Mouse (Mus musculus): ENCODE measurements around the gene Ccdc60. TPM values are rescaled to one million over a fixed set of nuclear protein-coding genes. Genes with fewer than 3 reads are reported as not detected.
"Not testable (repeated sequence)": the region's sequence is repeated elsewhere in the genome, so short reads cannot be mapped to it uniquely, and the experiment has no call there.

The Ccdc60 gene
- 0.23 and 0.29 TPM in 2 replicates for polyA plus RNA-seq (2012; rRNA removed)

DNA sequence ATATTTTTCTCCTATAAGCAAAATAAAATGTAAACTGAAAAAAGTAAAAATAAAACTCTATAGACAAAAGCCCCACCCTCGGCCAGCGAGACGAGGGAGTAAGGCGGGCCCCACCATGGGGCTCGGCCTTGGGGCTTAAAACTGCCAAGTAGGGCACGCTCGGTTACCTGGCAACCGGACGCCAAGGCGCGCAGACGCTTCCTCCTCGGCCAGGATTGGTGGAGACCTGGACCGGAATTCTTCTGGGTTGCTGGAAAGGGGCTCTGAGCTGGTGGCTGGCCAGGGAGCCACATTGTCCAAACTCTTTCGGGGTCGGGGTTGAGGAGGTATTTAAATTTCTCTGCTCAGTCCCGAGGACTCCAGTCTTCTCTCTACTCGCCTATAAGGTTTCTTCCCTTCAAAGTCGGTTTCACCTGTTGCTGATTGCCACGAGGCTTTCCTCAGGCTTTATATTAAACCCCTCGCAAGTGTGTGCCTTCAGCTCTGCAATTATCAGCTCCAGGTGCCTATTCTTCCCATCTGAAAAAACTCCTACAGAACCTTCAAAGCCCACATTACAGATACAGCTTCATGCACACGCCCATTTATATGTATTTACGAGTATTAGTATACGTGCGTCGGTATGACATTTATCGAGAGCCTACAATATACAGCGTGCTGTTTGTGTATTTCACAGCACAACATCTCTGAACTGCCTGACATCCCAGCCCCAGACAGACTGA lies at the start of gene Ccdc60:
Gene Ccdc60 (minus strand): TSS at position 137 of the 722 bp plus-strand sequence.
- no peak within 1 kb of the TSS for H3K4me3 ChIP-seq (ENCODE audit: insufficient read depth, low read length)
- no peak for TF ChIP-seq POLR2A (IDR thresholded peaks at IDR 0.05; ENCODE audit: extremely low read depth, insufficient read depth, low read length)

DNA sequence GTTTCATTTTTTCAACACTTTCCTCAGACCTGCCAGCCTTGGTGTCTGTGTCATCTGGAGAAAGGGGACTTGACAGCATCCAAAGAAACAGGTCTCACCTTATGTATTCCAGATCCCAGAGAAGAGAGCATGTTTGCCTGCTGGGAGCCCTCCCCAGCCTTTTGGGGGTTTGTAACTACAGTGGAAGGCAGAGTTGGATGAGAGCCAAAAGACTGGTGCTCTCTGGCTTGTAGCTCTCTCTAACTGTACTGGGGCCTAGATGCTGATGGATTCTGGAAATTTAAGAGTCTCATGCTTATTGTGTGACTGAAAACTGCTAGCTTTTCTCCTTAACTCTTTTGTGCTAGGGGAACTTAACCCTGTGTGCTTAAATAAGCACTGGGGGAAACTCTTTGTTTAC lies 47.4 kb upstream of the Ccdc60 start:
- Histone ChIP-seq H3K4me1 (ENCODE audit: control insufficient read depth, insufficient read depth, low read length) (no peaks in the 10 kb centered on the region), H3K4me3 (ENCODE audit: insufficient read depth, low read length) (no peak overlapping the region), H3K27ac (ENCODE audit: insufficient read depth, low read length) (no peak overlapping the region)
- no peak for TF ChIP-seq POLR2A (IDR thresholded peaks at IDR 0.05; ENCODE audit: extremely low read depth, insufficient read depth, low read length)
- no peak for TF ChIP-seq CTCF (IDR thresholded peaks at IDR 0.05; ENCODE audit: extremely low read depth, insufficient read depth, low read length)

More for the DNA sequence above, at the start of gene Ccdc60:
- peaks cover 3% of the 10 kb centered on the region; the same call in 1 of the 2 replicates for H3K4me1 ChIP-seq (ENCODE audit: control insufficient read depth, insufficient read depth, low read length)
- H3K27ac ChIP-seq (ENCODE audit: insufficient read depth, low read length): no peak within 1 kb of the TSS

DNA sequence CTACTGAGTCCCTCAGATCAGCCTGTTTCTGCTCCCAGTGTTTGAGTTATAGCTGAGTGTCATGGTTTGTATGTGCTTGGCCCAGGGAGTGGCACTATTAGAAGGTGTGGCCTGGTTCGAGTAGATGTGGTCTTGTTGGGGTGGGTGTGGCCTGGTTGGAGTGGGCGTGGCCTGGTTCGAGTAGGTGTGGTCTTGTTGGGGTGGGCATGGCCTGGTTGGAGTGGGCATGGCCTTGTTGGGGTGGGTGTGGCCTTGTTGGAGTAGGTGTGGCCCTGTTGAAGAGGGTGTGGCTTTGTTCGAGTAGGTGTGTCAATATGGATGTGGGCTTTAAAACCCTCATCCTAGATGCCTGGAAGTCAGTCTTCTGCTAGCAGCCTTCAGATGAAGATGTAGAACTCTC lies 40.1 kb upstream of the Ccdc60 start:
- H3K4me1 ChIP-seq (ENCODE audit: control insufficient read depth, insufficient read depth, low read length): no peaks in the 10 kb centered on the region
- TF ChIP-seq CTCF (IDR thresholded peaks at IDR 0.05; ENCODE audit: extremely low read depth, insufficient read depth, low read length): no peak
- no peak for TF ChIP-seq POLR2A (IDR thresholded peaks at IDR 0.05; ENCODE audit: extremely low read depth, insufficient read depth, low read length)
- H3K27ac ChIP-seq (ENCODE audit: insufficient read depth, low read length): no peak overlapping the region
- H3K4me3 ChIP-seq (ENCODE audit: insufficient read depth, low read length): no peak overlapping the region

DNA sequence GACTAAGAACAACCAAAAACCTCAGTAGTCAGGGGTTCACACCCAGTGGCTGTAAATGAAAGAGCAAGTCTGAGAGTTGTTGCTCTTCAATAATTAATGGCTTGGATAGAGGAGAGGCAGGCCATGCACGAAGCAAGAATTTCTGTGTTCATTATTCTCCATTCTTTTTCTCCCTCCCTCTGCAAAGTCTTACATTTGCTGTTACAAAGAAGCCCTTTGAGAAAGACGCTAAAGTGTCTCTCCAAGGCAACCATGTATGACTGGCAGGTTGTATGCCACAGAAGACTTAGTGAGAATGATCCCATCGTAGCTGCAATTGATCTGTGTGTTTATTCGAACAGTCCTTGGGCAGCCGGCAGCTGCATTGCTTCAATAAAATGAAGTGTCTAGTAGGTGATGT lies 34.6 kb upstream of the Ccdc60 start:
- no peak for TF ChIP-seq POLR2A (IDR thresholded peaks at IDR 0.05; ENCODE audit: extremely low read depth, insufficient read depth, low read length)
- H3K4me1 ChIP-seq (ENCODE audit: control insufficient read depth, insufficient read depth, low read length): no peaks in the 10 kb centered on the region
- H3K27ac ChIP-seq (ENCODE audit: insufficient read depth, low read length): no peak overlapping the region
- H3K4me3 ChIP-seq (ENCODE audit: insufficient read depth, low read length): no peak overlapping the region

DNA sequence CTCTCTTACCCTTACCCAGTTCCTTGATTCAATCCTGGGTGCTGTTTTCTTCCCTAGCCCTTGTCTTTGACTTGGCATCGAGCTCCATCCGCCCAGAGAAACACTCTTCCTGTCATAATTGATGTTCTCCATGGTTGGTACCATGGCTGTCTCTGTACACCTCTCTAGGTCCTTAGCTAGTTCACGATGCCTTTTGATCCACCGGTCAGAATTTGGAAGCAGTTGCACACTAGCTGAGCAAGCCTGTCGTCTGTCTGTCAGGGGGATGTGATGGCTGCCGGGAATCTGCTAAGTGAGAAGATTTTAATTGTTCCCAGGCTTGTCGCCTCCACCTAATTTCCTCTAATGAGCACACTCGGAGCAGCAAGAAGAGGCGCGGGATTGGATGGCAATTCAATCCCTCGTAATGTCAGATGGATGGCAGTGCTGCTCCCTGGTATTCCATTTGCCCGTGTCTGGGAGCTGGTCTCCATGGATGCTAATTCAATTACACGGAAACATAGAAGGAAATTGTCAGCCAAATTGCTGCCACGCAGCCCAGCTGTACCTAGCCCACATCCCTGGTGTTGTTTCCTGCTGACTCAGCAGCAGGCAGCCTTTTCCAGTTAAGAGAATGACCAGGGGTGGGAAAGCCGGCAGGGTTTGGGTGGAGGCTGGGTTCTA lies 33.7 kb upstream of the Ccdc60 start:
- TF ChIP-seq POLR2A (IDR thresholded peaks at IDR 0.05; ENCODE audit: extremely low read depth, insufficient read depth, low read length): no peak
- no peak for TF ChIP-seq CTCF (IDR thresholded peaks at IDR 0.05; ENCODE audit: extremely low read depth, insufficient read depth, low read length)
- Histone ChIP-seq H3K27ac (ENCODE audit: insufficient read depth, low read length) (no peak overlapping the region), H3K4me1 (ENCODE audit: control insufficient read depth, insufficient read depth, low read length) (no peaks in the 10 kb centered on the region), H3K4me3 (ENCODE audit: insufficient read depth, low read length) (no peak overlapping the region)

DNA sequence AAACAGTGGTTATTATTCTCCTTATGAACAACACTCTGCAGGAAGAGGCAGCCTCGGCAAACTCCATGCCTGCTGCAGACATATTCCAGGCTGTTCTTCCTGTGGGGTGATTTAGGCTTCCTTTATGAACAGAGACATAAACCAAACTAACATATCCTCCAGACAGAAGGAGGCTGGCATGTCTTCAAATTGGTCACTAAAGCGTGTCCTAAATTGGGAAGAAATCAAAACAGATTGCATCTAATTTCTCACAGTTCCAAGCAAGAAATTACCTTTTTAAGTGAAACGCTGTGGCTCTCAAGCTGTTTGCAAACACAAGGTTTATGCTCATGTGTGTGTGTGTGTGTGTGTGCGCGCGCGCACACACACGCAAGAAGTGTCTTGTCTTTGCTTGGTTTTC lies 24.9 kb upstream of the Ccdc60 start:
- Histone ChIP-seq H3K4me3 (ENCODE audit: insufficient read depth, low read length) (no peak overlapping the region), H3K4me1 (ENCODE audit: control insufficient read depth, insufficient read depth, low read length) (no peaks in the 10 kb centered on the region), H3K27ac (ENCODE audit: insufficient read depth, low read length) (no peak overlapping the region)
- no peak for TF ChIP-seq CTCF (IDR thresholded peaks at IDR 0.05; ENCODE audit: extremely low read depth, insufficient read depth, low read length)
- no peak for TF ChIP-seq POLR2A (IDR thresholded peaks at IDR 0.05; ENCODE audit: extremely low read depth, insufficient read depth, low read length)

DNA sequence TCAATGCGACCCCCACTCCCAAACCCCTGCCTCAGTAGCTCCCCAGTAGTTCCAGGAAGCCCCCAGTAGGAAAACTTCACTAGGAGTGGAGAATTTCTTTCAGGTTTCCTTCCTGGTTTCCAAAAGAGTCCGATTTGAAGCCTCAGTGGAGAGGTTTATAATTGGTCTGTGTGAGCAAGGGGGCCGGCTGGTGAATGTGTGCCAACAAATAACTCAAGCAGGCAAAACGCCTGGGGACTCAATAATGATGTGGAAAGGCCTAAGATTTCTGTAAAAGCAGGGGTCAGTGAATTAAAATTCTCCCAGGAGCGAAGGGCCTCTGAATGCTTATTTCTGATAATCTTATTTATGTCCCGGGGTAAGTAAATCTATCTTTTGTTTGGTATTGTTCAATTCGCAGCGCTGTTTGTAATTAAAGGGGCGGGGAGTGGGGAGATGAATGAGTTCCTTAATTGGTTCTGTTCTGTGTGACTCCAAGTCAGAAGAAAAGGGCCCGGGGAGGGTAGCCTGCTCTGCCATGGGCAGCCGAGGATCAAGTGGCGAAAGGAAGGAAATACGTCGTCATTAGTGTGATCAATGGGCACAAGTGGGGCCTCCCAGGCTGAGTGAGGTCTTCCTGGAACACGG lies 23.4 kb upstream of the Ccdc60 start:
- Histone ChIP-seq H3K4me1 (ENCODE audit: control insufficient read depth, insufficient read depth, low read length) (no peaks in the 10 kb centered on the region), H3K27ac (ENCODE audit: insufficient read depth, low read length) (no peak overlapping the region), H3K4me3 (ENCODE audit: insufficient read depth, low read length) (no peak overlapping the region)
- TF ChIP-seq POLR2A (IDR thresholded peaks at IDR 0.05; ENCODE audit: extremely low read depth, insufficient read depth, low read length): no peak
- no peak for TF ChIP-seq CTCF (IDR thresholded peaks at IDR 0.05; ENCODE audit: extremely low read depth, insufficient read depth, low read length)

DNA sequence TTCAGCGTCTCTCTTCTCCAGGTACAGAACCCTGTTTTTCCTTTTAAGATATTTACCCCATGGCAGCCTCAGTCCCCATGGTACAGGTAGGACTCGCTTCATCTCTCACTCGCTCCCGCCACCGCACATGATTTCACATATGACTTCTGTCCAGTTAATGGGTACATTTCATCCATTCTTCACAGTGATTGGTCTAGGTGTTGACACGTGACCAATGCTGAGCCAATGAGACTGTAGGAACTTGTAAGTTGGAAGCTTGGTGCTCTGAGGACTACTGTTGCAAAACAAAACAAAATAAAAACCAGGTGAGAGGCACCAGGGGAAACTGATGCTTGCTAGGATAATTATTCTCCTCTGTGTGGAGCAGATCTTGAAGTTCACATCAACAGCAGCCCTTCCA lies 22.9 kb upstream of the Ccdc60 start:
- TF ChIP-seq POLR2A (IDR thresholded peaks at IDR 0.05; ENCODE audit: extremely low read depth, insufficient read depth, low read length) (no peak), CTCF (IDR thresholded peaks at IDR 0.05; ENCODE audit: extremely low read depth, insufficient read depth, low read length) (no peak)
- H3K4me1 ChIP-seq (ENCODE audit: control insufficient read depth, insufficient read depth, low read length): no peaks in the 10 kb centered on the region
- no peak overlapping the region for H3K4me3 ChIP-seq (ENCODE audit: insufficient read depth, low read length)
- H3K27ac ChIP-seq (ENCODE audit: insufficient read depth, low read length): no peak overlapping the region

DNA sequence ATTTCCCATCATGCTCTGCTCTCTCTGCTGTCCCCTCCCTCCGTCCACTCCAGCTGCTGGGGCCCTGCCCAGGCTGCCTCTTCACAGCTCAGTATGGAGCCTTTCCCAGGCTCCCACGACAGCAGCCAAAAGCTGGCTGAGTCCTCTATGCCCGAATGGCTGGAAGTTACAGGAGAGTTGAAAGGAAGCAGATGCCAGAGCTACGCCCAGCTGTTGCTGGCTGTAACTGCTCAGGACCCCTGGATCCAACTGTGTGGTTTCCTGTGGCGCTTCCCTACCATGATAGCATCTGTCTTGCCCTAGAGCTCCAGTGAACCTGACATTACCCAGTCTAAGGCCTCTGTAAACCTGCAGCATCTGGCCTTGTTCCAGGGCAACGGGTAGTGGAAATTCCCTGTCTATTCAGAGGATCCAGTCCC lies 20.6 kb upstream of the Ccdc60 start:
- Histone ChIP-seq H3K4me3 (ENCODE audit: insufficient read depth, low read length) (no peak overlapping the region), H3K27ac (ENCODE audit: insufficient read depth, low read length) (no peak overlapping the region), H3K4me1 (ENCODE audit: control insufficient read depth, insufficient read depth, low read length) (no peaks in the 10 kb centered on the region)
- TF ChIP-seq POLR2A (IDR thresholded peaks at IDR 0.05; ENCODE audit: extremely low read depth, insufficient read depth, low read length): no peak
- TF ChIP-seq CTCF (IDR thresholded peaks at IDR 0.05; ENCODE audit: extremely low read depth, insufficient read depth, low read length): no peak

DNA sequence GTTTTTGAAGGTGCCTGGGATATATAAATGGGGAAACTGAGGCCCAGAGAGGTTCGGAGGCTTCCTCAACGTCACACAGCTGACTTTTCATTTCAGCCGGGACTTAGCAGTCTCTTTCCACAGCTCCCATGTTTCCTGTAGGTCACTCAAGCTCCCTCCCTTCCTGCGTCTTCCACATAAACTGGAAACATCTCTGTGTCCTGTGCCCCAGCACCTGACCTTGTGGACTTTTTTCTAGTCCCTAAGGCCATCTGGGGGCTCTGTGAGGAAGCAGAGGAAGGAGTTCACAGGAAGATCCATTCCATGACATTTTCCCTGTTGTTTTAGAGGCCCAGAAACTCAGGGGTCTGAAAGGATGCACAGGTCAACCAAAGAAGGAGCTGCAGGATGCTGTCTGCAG lies 16.8 kb upstream of the Ccdc60 start:
- no peak overlapping the region for H3K4me3 ChIP-seq (ENCODE audit: insufficient read depth, low read length)
- no peak overlapping the region for H3K27ac ChIP-seq (ENCODE audit: insufficient read depth, low read length)
- TF ChIP-seq POLR2A (IDR thresholded peaks at IDR 0.05; ENCODE audit: extremely low read depth, insufficient read depth, low read length): no peak
- TF ChIP-seq CTCF (IDR thresholded peaks at IDR 0.05; ENCODE audit: extremely low read depth, insufficient read depth, low read length): no peak
- no peaks in the 10 kb centered on the region for H3K4me1 ChIP-seq (ENCODE audit: control insufficient read depth, insufficient read depth, low read length)

DNA sequence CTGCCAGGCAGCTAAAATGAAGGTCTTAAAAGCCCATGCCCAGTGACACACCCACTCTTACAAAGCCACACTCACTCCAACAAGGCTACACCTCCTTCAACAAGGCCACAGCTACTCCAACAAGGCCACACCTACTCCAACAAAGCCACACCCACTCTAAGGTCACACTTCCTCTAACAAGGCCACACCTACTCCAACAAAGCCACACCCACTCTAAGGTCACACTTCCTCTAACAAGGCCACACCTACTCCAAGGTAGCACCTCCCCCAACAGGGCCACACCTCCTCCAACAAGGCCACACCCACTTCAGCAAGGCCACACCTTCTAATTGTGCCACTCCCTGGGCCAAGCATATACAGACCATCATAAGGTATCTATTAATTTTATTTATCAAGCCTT lies 16.4 kb upstream of the Ccdc60 start:
- H3K4me3 ChIP-seq (ENCODE audit: insufficient read depth, low read length); H3K4me1 ChIP-seq (ENCODE audit: control insufficient read depth, insufficient read depth, low read length); H3K27ac ChIP-seq (ENCODE audit: insufficient read depth, low read length): not testable (repeated sequence)
